Mouse (Mus musculus): Measurements from ENCODE around the gene Eftud2. TPM values are rescaled to one million over a fixed set of nuclear protein-coding genes. Genes with fewer than 3 reads are reported as not detected.

Eftud2 gene
- polyA plus RNA-seq, 1 experiment from 2014 or later = 130 TPM

GRCm38 (mm10) chr11:102890096-102890495, 9.3 kb upstream of the Eftud2 start:
- H3K9me3 ChIP-seq (ENCODE audit: control insufficient read depth, low read length) = no peaks in the 10 kb centered on the region
- ATAC-seq (ENCODE audit: low read depth) (no peak), DNase-seq (ENCODE audit: low spot score) (no peak)
- H3K9ac ChIP-seq (ENCODE audit: low read depth, low read length) = no peak overlapping the region
- peaks cover 3% of the 10 kb centered on the region; the same call in 1 of the 2 replicates for H3K4me1 ChIP-seq (ENCODE audit: control insufficient read depth, insufficient read depth, low read length)
- WGBS = 65% methylated on average over 5 of the region's 5 CpGs
- H3K27ac ChIP-seq (replicated peaks; ENCODE audit: low read depth, low read length) = no peak overlapping the region
- no peaks in the 10 kb centered on the region for H3K36me3 ChIP-seq (ENCODE audit: control insufficient read depth, insufficient read depth, low read length)
- H3K4me3 ChIP-seq (ENCODE audit: low read depth, low read length) = no peak overlapping the region
- peaks cover 17% of the 10 kb centered on the region; the same call in 1 of the 2 replicates for H3K27me3 ChIP-seq (replicated peaks; ENCODE audit: control insufficient read depth, insufficient read depth, low read length)
- H3K4me2 ChIP-seq (ENCODE audit: low read depth, low read length) = no peak overlapping the region

- ATAC-seq (ENCODE audit: low read depth) (no peak), DNase-seq (ENCODE audit: low spot score) (no peak)
- no peak overlapping the region for H3K9ac ChIP-seq (ENCODE audit: low read depth, low read length)
- no peaks in the 10 kb centered on the region for H3K9me3 ChIP-seq (ENCODE audit: control insufficient read depth, low read length)
- no peaks in the 10 kb centered on the region for H3K36me3 ChIP-seq (ENCODE audit: control insufficient read depth, insufficient read depth, low read length)
- H3K4me3 ChIP-seq (ENCODE audit: low read depth, low read length) = no peak overlapping the region
- H3K27ac ChIP-seq (replicated peaks; ENCODE audit: low read depth, low read length) = no peak overlapping the region
- H3K4me1 ChIP-seq (ENCODE audit: control insufficient read depth, insufficient read depth, low read length) = no peaks in the 10 kb centered on the region; the same call in 1 of the 2 replicates
- H3K4me2 ChIP-seq (ENCODE audit: low read depth, low read length) = no peak overlapping the region
- WGBS = 58% methylated on average over 3 of the region's 3 CpGs
- peaks cover 5% of the 10 kb centered on the region; the same call in 1 of the 2 replicates for H3K27me3 ChIP-seq (replicated peaks; ENCODE audit: control insufficient read depth, insufficient read depth, low read length)
Measured at GRCm38 (mm10) chr11:102888135-102888534, 7.3 kb upstream of the Eftud2 start.

GRCm38 (mm10) chr11:102887433-102887832, 6.6 kb upstream of the Eftud2 start:
- 84% methylated on average over 5 of the region's 5 CpGs for WGBS
- DNase-seq (ENCODE audit: low spot score) (no peak), ATAC-seq (ENCODE audit: low read depth) (no peak)
- H3K4me2 ChIP-seq (ENCODE audit: low read depth, low read length) = no peak overlapping the region
- peaks cover 5% of the 10 kb centered on the region; the same call in 1 of the 2 replicates for H3K27me3 ChIP-seq (replicated peaks; ENCODE audit: control insufficient read depth, insufficient read depth, low read length)
- no peaks in the 10 kb centered on the region for H3K36me3 ChIP-seq (ENCODE audit: control insufficient read depth, insufficient read depth, low read length)
- no peak overlapping the region for H3K9ac ChIP-seq (ENCODE audit: low read depth, low read length)
- H3K4me1 ChIP-seq (ENCODE audit: control insufficient read depth, insufficient read depth, low read length) = no peaks in the 10 kb centered on the region
- no peak overlapping the region for H3K27ac ChIP-seq (replicated peaks; ENCODE audit: low read depth, low read length)
- H3K4me3 ChIP-seq (ENCODE audit: low read depth, low read length) = no peak overlapping the region
- H3K9me3 ChIP-seq (ENCODE audit: control insufficient read depth, low read length) = no peaks in the 10 kb centered on the region

GRCm38 (mm10) chr11:102884616-102885219, 3.9 kb upstream of the Eftud2 start, which contains the start of gene Fam187a:
TSS of gene Fam187a (plus strand) at chr11:102885169.
- Histone ChIP-seq H3K4me1 (ENCODE audit: control insufficient read depth, insufficient read depth, low read length) (peaks cover 10% of the 10 kb centered on the region), H3K4me3 (ENCODE audit: low read depth, low read length) (no peak within 1 kb of the TSS), H3K27me3 (replicated peaks; ENCODE audit: control insufficient read depth, insufficient read depth, low read length) (peaks cover 5% of the 10 kb centered on the region; the same call in 1 of the 2 replicates), H3K9me3 (ENCODE audit: control insufficient read depth, low read length) (no peaks in the 10 kb centered on the region), H3K27ac (replicated peaks; ENCODE audit: low read depth, low read length) (no peak within 1 kb of the TSS), H3K9ac (ENCODE audit: low read depth, low read length) (no peak within 1 kb of the TSS), H3K36me3 (ENCODE audit: control insufficient read depth, insufficient read depth, low read length) (no peaks in the 10 kb centered on the region), H3K4me2 (ENCODE audit: low read depth, low read length) (no peak within 1 kb of the TSS)
- DNase-seq (ENCODE audit: low spot score) (no peak), ATAC-seq (ENCODE audit: low read depth) (no peak)
- WGBS = 48% methylated on average over 10 of the region's 10 CpGs

- ATAC-seq (ENCODE audit: low read depth) (no peak), DNase-seq (ENCODE audit: low spot score) (no peak)
- Histone ChIP-seq H3K9ac (ENCODE audit: low read depth, low read length) (peak overlapping the region; percentile 89), H3K9me3 (ENCODE audit: control insufficient read depth, low read length) (no peaks in the 10 kb centered on the region), H3K4me1 (ENCODE audit: control insufficient read depth, insufficient read depth, low read length) (peaks cover 14% of the 10 kb centered on the region), H3K27ac (replicated peaks; ENCODE audit: low read depth, low read length) (peak overlapping the region; percentile 81), H3K27me3 (replicated peaks; ENCODE audit: control insufficient read depth, insufficient read depth, low read length) (no peaks in the 10 kb centered on the region), H3K36me3 (ENCODE audit: control insufficient read depth, insufficient read depth, low read length) (peaks cover 11% of the 10 kb centered on the region), H3K4me2 (ENCODE audit: low read depth, low read length) (peak overlapping the region; percentile 87), H3K4me3 (ENCODE audit: low read depth, low read length) (peak overlapping the region; percentile 83)
- WGBS = 17% methylated on average over 13 of the region's 13 CpGs
Measured at GRCm38 (mm10) chr11:102881314-102882198, 771 bp upstream of the Eftud2 start.

GRCm38 (mm10) chr11:102879558-102879957, 1.2 kb downstream of the Eftud2 start:
- peak overlapping the region; percentile 87 for H3K4me2 ChIP-seq (ENCODE audit: low read depth, low read length)
- peak overlapping the region; percentile 89; the same call in 1 of the 2 replicates for H3K9ac ChIP-seq (ENCODE audit: low read depth, low read length)
- WGBS = 79% methylated on average over 2 of the region's 2 CpGs
- peaks cover 14% of the 10 kb centered on the region for H3K4me1 ChIP-seq (ENCODE audit: control insufficient read depth, insufficient read depth, low read length)
- no peaks in the 10 kb centered on the region for H3K9me3 ChIP-seq (ENCODE audit: control insufficient read depth, low read length)
- no peaks in the 10 kb centered on the region for H3K27me3 ChIP-seq (replicated peaks; ENCODE audit: control insufficient read depth, insufficient read depth, low read length)
- peaks cover 29% of the 10 kb centered on the region for H3K36me3 ChIP-seq (ENCODE audit: control insufficient read depth, insufficient read depth, low read length)
- H3K27ac ChIP-seq (replicated peaks; ENCODE audit: low read depth, low read length) = no peak overlapping the region
- DNase-seq (ENCODE audit: low spot score) (no peak), ATAC-seq (ENCODE audit: low read depth) (no peak)
- H3K4me3 ChIP-seq (ENCODE audit: low read depth, low read length) = peak overlapping the region; percentile 83

- WGBS = 92% methylated on average over 7 of the region's 7 CpGs
- Histone ChIP-seq H3K4me3 (ENCODE audit: low read depth, low read length) (no peak overlapping the region), H3K27me3 (replicated peaks; ENCODE audit: control insufficient read depth, insufficient read depth, low read length) (no peaks in the 10 kb centered on the region), H3K4me1 (ENCODE audit: control insufficient read depth, insufficient read depth, low read length) (peaks cover 5% of the 10 kb centered on the region; the same call in 1 of the 2 replicates), H3K9ac (ENCODE audit: low read depth, low read length) (no peak overlapping the region), H3K27ac (replicated peaks; ENCODE audit: low read depth, low read length) (no peak overlapping the region), H3K9me3 (ENCODE audit: control insufficient read depth, low read length) (no peaks in the 10 kb centered on the region), H3K4me2 (ENCODE audit: low read depth, low read length) (no peak overlapping the region), H3K36me3 (ENCODE audit: control insufficient read depth, insufficient read depth, low read length) (peaks cover 56% of the 10 kb centered on the region)
- no peak for DNase-seq (ENCODE audit: low spot score)
- ATAC-seq (ENCODE audit: low read depth) = no peak
Measured at GRCm38 (mm10) chr11:102874801-102875334, 5.9 kb downstream of the Eftud2 start.

- Histone ChIP-seq H3K4me1 (ENCODE audit: control insufficient read depth, insufficient read depth, low read length) (no peaks in the 10 kb centered on the region), H3K9ac (ENCODE audit: low read depth, low read length) (no peak overlapping the region), H3K36me3 (ENCODE audit: control insufficient read depth, insufficient read depth, low read length) (peaks cover 88% of the 10 kb centered on the region), H3K27ac (replicated peaks; ENCODE audit: low read depth, low read length) (no peak overlapping the region), H3K4me3 (ENCODE audit: low read depth, low read length) (no peak overlapping the region), H3K4me2 (ENCODE audit: low read depth, low read length) (no peak overlapping the region), H3K9me3 (ENCODE audit: control insufficient read depth, low read length) (no peaks in the 10 kb centered on the region), H3K27me3 (replicated peaks; ENCODE audit: control insufficient read depth, insufficient read depth, low read length) (no peaks in the 10 kb centered on the region)
- DNase-seq (ENCODE audit: low spot score) (peak; percentile 92), ATAC-seq (ENCODE audit: low read depth) (peak; percentile 44; the same call in 1 of the 2 replicates)
- 31% methylated on average over 4 of the region's 4 CpGs for WGBS
Measured at GRCm38 (mm10) chr11:102864272-102864671, 16.5 kb downstream of the Eftud2 start.

Measured in embryonic facial prominence, embryonic 14.5 days (tissue).